Mouse (Mus musculus) cerebellum, adult 9-10 months (tissue): ENCODE measurements around the gene Rnf215.
"Not testable (repeated sequence)": the region's sequence is repeated elsewhere in the genome, so short reads cannot be mapped to it uniquely, and the experiment has no call there.

Experiments
- DNase-seq: peaks from one replicate; pipeline ENCODE4 v3.0.0; 2022

Gene Rnf215

DNA sequence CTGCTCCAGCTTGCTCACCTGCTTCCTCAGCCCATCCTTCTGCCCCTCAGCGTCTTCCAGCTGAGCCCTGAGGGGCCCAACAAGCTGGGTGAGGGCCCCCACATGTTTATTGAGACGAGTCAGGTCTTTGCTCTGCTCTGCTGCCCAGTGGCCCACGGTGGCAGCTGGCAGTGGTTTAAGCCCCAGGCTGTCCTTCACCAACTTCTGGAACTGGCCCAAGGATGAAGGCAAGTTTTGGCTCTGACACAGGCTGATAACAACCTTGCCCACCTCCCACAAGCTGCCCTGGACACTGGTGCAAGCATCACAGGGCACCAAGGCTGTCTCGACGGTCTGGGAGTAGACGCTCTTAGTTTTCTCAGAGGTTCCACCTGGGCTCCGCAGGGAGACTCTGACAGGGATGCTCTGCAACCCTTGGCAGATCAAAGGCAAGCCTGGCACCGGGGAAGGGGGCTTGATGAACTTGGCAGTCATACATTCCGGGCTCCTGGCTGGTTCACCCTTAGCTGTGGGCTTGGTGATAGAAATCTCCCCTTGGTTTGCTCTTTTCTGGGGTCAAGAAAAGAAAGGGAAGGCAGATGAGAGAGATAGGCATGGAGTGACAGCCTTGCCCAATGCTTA, 13.6 kb downstream of the Rnf215 start:
- no peak for DNase-seq

DNA sequence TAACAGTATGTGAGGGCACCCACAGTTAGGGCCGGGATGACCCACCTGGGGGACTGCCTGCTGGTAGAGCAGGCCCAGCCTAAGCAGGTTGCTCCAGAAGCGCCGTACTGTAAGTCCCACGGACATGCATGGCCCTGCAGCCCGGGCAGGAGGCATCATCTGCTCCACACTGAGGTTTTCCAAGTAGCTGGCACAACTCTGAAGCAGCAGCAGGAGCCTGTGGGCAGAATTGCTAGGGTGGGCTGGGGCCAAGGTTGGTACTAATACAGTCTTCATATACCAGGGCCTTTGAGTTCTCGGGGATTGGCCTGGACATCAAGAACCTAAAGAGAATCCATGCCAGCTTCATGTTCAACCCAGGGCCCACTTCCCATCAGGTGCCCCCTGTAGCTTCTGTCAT, 14.9 kb downstream of the Rnf215 start:
- no peak for DNase-seq

DNA sequence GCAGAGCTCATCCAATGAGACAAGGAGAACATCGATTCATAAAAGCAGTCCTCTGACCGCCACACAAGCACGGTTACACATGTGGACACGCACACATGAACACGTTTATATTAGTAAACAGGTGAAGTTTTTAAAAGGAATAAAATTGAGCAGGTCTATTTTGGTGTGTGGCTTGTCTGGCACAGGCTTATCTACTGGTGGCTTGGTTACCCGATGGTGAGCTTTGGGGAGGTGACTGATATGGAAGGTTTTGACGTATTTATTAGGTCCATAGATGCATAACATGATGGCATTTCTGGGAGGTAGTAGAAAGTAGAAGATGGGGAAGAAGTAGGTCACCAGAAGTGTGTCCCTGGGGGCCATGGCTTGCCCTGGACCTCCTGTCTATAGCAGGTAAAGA, 18.7 kb downstream of the Rnf215 start:
- DNase-seq = no peak

DNA sequence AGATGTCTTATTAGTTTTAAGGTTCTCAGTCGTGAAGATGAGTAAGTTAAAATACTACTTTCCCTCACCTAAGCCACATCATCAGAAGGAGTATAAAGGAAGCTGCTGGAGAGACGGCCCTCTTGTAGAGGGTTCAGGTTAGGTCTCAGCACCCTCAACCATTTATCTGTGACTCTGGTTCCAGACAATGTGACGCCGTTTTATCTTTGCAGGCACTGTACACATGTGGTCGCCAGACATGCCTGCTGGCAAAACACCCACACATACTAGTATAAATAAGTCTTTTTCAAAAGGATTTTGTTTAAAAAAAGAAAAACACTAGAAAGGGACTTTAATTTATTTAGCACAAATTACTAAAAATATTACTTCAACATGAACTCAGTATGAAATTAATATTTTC, 20.6 kb downstream of the Rnf215 start:
- DNase-seq = no peak

DNA sequence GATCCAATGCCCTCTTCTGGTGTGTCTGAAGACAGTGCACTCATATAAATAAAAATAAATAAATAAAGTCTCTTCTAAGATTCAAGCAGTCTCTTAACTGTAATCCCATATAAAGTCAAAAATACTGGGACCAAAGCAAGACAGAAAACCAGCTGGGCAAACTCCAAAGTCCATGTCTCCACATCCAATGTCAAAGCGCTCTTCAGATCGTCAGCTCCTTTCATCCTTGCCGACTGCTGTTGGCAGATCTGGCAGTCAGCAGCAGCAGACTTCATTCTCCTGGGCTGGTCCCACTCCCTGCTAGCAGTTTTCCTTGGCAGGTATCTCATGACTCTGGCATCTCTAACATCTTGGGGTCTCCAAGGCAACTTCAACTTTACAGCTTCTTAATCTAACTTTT, 23.7 kb downstream of the Rnf215 start:
- DNase-seq = no peak

DNA sequence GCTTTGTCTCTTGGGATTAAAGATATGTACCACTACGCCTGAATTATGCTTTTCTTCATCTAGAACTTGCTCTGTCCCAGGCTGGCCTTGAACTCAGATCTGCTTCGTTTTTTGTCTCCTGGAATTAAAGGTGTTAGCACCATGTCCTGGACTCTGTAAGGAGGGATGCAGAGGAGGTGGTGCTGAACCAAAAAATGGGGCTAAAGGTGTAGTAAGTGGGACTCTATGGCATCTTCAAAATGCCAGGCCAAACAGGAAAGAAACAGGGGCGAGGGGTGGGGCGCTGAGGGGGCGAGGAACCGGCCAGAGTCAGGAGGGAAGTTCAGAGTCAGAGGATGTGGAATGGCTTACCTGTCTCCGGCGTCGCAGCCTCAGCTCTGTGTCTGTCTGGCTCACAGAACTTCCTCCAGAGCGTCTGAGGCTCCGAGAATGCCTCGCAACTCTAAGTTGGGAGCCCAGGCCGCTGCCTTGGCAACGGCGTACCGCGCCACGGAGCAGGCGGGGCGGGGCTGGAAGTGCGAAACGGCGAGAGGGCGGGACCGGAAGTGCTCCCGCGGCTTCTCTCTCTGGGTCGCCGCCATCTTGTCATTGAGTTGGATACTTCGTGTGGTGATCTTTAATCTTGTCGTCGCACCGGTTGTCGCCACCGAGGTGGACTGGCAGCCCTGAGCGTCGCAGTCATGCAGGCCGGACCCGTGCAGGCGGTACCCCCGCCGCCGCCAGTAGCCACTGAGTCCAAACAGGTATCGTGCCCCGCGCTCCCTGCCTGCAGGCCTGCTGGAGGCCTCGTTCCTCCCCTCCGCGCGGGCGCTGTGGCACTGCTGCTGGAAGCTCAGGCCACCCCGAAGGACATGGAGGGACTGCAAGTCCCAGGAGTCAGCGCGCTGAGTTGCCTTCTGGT, 25.1 kb downstream of the Rnf215 start, which contains the start of the genes Ccdc157 and Sf3a1:
Gene Ccdc157, minus strand, starts transcription at position 486 of the 901 bp plus-strand sequence.
Gene Sf3a1, plus strand, starts transcription at position 543 of the 901 bp plus-strand sequence.
- peak; percentile 92 for DNase-seq

DNA sequence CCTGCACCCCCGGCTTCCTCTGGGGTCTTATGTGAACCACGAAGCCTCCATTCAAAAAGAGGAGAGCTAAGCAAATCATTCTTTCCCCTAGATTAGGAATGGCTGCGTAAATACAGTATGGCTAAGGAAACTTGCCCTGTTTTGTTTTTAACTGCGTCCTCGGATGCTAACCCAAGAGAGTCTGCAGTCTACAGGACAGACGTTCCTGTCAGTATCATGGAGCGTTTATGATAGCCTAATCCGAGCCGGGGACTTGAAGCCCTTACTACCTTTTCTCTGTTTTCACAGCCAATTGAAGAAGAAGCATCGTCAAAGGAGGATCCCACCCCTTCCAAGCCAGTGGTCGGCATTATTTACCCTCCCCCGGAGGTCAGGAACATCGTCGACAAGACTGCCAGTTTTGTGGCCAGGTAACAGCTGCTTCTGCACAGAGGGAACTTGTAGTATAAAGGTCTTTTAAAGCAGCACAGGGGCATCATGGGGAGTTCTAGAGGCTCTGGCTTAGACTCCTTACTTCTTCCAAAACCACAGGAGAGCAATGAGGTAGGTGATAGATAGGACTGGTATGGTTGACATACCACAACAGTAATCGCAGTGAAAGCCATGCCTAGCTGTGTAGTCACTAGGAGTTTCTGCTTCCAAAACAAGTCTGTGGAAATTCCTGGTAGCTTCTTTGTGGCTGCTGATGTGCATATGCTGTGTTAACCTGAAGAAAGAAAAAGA, 25.9 kb downstream of the Rnf215 start:
- DNase-seq = no peak

DNA sequence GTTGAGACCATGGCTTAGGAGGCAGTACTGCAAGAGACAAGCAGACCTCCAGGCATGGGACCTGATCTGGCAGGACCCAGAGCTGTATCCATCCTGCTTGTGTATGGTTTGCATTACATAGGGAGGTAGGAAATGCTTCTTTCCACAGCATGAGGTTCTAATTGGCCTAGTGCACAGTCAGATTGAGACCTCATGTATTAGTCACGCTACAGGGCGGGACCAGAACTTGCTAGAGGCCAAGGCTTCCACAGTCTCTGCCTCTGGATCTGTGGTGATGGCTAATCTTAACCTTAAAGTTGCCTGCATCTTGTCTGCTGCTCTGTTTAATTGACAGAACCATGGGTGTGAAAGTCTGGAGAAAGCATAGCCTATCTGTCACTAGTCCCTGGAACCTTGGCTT, 29.7 kb downstream of the Rnf215 start:
- DNase-seq = no peak

DNA sequence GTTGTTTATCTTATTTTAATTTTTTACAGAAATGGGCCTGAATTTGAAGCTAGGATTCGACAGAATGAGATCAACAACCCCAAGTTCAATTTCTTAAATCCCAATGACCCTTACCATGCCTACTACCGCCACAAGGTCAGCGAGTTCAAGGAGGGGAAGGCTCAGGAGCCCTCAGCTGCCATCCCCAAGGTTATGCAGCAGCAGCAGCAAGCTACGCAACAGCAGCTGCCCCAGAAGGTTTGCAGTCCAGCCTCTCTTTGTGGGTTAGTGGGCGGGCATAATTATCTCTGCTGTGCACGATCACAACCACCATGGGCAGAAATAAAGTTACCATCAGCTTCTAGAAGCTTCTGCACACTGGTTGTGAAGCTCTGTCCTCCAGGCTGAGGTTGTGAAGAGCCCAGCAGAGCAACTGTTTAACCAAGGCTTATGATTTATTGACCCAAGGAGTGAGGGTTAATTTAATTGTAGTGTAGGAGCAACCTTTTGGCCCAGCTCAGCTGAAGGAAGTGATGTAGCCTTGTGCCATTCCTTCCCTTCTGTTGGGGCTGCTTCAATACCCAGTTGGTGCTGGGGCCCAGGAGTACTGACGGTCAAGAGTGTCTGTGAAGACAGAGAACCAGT, 31.6 kb downstream of the Rnf215 start:
- DNase-seq = no peak

DNA sequence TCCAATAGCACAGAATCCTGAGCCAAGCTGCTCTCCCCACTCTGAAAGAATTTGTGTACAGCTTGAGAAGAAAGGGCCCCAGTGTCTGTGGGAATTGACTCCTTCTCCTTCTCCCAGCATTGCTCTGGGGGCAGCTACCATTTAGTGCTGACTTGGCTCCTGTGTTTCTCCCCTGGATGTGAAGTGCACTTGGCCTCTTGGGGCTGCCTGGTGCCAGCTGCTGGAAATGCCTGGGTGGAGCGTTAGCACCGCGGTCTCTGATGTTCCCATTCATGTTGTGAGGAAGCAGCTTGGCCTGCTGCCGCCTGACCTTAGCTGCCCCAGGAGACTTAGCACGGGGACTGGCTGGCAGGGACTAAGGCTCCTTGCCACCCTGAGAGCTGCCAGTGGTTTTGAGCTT, 39.6 kb downstream of the Rnf215 start:
- DNase-seq = no peak

DNA sequence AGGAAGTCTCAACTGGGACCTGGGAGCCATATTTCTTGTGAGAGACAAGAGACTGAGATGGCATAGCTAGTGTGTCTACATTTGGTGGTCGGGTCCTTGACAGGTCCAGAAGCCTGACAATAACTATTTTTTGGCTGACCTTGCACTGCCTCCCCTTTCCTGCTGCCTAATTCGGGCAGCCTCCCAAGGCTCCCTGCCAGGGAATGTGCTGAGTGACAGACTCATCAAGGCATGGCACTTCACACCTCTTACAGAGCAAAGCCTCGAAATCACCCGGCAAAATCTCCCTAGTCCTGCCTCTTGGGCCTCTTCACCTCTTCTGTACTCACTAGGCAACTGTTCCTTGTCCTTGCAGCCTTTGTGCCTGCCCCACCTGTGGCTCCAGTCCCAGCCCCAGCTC, 42.7 kb downstream of the Rnf215 start:
- no peak for DNase-seq

DNA sequence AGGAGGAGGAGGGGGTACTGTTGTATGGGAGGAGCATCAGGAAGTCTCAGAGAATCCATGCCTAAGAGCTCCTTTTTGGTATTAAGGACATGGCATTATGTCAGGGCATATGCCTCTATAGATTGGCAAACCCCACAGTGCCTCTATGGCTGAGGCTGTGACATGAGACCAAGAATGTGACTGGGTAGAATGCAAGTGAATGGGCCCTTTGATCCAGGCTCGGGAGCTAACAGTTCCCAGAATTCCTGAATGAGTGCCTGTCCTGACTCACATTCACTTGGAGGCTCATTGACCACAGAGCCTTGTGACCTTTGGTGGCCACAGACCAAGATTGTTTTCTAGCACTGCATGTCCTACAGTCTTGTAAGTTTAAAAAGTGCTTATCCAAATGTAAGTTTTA, 47.1 kb downstream of the Rnf215 start:
- DNase-seq = no peak

DNA sequence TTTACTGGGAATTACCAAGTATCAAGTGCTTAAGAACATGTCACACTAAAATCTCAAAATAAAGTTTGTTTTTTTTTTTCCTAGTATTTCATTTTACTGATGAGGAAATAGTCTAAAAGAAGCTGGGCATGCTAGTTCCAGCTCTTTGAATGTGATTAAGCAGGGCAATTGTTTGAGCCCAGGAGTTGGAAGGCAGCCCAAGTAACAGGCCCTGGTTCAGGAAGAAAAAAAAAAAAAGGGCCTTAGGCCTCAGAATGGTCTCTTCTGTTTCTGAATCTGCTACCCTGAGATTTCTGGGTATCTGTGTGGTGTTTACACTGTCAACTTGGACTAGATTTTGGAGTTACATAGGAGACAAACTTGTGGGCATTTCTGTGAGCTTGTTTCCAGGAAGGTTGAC, 48.5 kb downstream of the Rnf215 start:
- DNase-seq = no peak

DNA sequence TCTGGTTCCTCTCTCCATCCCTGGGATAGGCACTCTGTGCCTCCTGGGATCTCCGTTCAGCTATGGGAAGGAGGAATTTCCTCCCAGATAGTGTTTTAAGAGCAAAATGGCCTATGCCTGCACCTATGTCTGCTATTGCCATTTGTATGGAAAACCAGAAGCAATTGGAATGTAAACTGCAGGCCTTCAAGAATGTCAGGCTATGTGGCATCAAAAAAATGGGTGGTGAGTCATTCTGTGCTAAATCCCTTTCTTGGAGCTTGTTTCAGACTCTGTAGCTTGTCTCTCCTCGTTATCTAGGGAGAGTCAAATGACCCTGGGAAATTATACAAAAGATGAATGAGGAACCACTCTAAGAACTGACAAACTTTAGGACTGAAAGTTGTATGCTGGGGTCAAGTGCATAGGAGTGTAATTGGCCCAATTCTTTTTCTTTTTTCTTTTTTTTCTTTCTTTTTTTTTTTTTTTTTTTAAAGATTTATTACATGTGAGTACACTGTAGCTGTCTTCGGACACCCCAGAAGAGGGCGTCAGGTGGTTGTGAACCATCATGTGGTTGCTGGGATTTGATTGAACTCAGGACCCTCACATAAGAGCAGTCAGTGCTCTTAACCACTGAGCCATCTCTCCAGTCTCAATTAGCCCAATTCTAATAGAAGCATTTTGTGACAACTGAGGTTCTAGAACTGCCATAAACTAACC, 49.4 kb downstream of the Rnf215 start:
- DNase-seq = no peak

DNA sequence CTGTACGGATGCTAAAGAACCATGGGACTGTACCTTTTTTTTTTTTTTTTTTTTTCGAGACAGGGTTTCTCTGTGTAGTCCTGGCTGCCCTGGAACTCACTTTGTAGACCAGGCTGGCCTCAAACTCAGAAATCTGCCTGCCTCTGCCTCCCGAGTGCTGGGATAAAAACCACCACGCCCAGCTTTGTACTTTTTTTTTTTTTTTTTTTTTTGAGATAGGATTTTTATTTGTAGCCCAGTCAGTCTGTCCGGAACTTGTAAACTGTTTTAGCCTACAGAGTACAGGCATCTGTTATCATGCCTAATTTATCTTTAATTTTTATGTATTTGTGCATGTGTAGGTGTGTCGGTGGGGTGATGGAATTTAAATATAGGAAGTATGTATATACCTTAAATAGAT, 50.5 kb downstream of the Rnf215 start:
- DNase-seq = not testable (repeated sequence)

DNA sequence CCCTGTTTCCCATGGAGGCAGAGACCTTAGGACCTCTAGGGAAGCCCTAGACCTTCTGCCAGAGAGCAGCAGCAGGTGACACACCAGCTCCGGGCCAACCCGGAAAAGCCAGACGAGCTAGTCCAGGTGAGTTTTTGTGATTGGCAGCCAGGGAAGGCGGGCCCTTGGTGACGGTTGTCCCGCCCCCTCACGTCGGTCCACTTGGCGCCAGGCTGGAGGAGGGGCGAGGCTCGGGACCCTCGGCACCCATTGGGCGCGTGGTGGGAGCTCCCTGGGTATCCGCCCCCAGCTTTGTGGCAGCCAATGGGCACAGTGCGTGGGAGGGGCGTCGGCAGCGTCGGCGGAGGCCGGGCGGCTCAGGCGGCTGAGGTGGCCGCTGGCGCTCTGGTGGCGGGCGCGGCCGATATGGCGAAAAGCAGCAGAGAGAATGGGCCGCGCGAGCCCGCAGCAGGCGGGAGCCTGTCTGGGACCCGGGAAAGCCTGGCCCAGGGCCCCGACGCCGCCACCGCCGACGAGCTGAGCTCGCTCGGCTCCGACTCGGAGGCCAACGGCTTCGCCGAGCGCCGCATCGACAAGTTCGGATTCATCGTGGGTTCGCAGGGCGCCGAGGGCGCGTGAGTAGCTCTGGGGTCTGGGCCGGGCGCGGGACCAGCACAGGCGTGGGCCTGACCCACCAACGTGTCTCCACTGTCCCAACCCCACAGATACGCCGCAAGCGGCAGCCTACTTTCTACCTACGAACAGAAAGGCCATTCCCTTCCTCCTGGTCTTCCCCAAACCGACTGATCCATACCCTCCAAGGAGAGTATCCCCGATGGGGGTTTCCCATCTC, 51.7 kb downstream of the Rnf215 start, which contains the start of gene Tbc1d10a:
Gene Tbc1d10a, plus strand, starts transcription at position 304 of the 832 bp plus-strand sequence.
- DNase-seq = peak; percentile 98

DNA sequence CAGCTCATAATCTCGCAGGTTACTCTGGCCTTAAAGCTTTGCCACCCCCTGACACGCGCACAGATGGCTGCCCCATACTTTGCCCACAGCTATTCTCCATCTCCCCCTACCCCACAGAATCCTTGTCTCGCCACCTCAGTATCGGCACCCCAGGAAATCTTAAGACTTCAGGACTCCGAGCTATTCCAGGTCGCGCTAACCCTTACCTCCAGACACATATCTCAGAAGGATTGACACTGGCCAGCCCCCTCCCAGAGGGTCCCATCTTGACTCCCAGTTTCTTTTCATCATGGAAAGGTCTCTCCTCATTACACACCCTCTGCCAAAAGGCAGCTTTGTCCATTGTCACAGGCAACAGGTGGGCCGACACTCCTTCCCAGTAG, 52.3 kb downstream of the Rnf215 start:
- peak; percentile 47 for DNase-seq

DNA sequence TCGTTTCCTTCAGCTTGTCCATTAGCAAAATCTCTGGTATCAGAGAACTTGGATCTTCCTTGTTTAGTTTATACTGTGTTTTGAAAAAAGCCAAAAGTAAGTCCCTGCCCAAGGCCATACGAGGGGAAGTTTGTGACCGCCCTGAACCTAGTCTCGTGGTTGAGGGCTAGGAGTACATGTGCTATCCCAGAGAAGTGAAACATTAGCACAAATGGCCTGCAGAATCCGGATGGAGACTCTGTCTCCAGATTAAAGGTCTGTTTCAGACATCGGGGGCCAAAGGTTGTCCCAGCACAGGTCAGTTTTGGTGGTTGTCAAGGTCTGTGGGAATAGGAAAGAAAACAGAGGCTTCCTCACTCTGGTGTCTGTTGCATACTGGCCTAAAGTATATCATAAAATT, 54.2 kb downstream of the Rnf215 start:
- no peak for DNase-seq

DNA sequence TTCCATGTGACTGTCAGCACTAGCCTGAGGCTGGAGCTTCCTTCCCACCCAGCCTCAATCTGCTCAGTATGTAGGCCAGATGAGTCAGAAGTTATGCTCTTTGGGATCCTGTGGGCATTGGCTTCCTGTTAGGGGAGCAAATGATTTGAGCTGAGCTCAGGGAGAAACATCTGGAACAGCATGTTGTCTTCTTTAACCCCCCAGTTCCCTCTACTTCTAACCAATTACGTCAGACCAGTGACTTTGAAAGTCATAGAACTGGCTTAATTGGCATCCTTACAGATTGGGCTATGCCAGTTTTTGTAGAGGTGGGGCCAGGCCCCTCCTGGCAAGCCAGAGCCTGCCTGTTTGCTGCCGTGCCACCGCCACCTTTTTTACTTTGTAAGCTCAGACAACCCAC, 55.7 kb downstream of the Rnf215 start:
- DNase-seq = no peak
